Mouse (Mus musculus): ENCODE measurements at regions not wholly inside any gene's neighbourhood (a gene's known extent, or its start where the extent isn't known, plus 50 kb on each side); places are given as distances from the start of the nearest gene placed in this dataset.

- DNase-seq (ENCODE audit: low read depth): no peak
Measured at GRCm38 (mm10) chr2:50635896-50636295, 339.3 kb upstream of the Mmadhc start.

- no peak for DNase-seq (ENCODE audit: low read depth)
Measured at GRCm38 (mm10) chr2:50631786-50632185, 335.2 kb upstream of the Mmadhc start.

GRCm38 (mm10) chr2:50627501-50627900 is 330.9 kb upstream of the Mmadhc start:
- DNase-seq (ENCODE audit: low read depth): no peak

- no peak for DNase-seq (ENCODE audit: low read depth)
Measured at GRCm38 (mm10) chr2:50625233-50625749, 328.7 kb upstream of the Mmadhc start.

- no peak for DNase-seq (ENCODE audit: low read depth)
Measured at GRCm38 (mm10) chr2:50609086-50609485, 312.5 kb upstream of the Mmadhc start.

- DNase-seq (ENCODE audit: low read depth): no peak
Measured at GRCm38 (mm10) chr2:50589195-50589594, 292.6 kb upstream of the Mmadhc start.

GRCm38 (mm10) chr2:50588652-50589051 is 292.1 kb upstream of the Mmadhc start:
- no peak for DNase-seq (ENCODE audit: low read depth)

- DNase-seq (ENCODE audit: low read depth): no peak
Measured at GRCm38 (mm10) chr2:50586321-50587050, 289.9 kb upstream of the Mmadhc start.

GRCm38 (mm10) chr2:50579620-50580019 is 283.0 kb upstream of the Mmadhc start:
- DNase-seq (ENCODE audit: low read depth): no peak

GRCm38 (mm10) chr2:50578278-50579043 is 281.9 kb upstream of the Mmadhc start:
- DNase-seq (ENCODE audit: low read depth): no peak

- DNase-seq (ENCODE audit: low read depth): no peak
Measured at GRCm38 (mm10) chr2:50577736-50578135, 281.1 kb upstream of the Mmadhc start.

- no peak for DNase-seq (ENCODE audit: low read depth)
Measured at GRCm38 (mm10) chr2:50573455-50573854, 276.9 kb upstream of the Mmadhc start.

- DNase-seq (ENCODE audit: low read depth): no peak
Measured at GRCm38 (mm10) chr2:50571021-50571420, 274.4 kb upstream of the Mmadhc start.

GRCm38 (mm10) chr2:50569502-50570285 is 273.1 kb upstream of the Mmadhc start:
- no peak for DNase-seq (ENCODE audit: low read depth)

GRCm38 (mm10) chr2:50568777-50569501 is 272.3 kb upstream of the Mmadhc start:
- no peak for DNase-seq (ENCODE audit: low read depth)

- no peak for DNase-seq (ENCODE audit: low read depth)
Measured at GRCm38 (mm10) chr2:50567542-50567941, 270.9 kb upstream of the Mmadhc start.

GRCm38 (mm10) chr2:50554031-50554430 is 257.4 kb upstream of the Mmadhc start:
- no peak for DNase-seq (ENCODE audit: low read depth)

- no peak for DNase-seq (ENCODE audit: low read depth)
Measured at GRCm38 (mm10) chr2:50552437-50552836, 255.8 kb upstream of the Mmadhc start.

GRCm38 (mm10) chr2:50549871-50550270 is 253.3 kb upstream of the Mmadhc start:
- DNase-seq (ENCODE audit: low read depth): no peak

GRCm38 (mm10) chr2:50539741-50540441 is 243.3 kb upstream of the Mmadhc start:
- peak; percentile 2 for DNase-seq (ENCODE audit: low read depth)

- no peak for DNase-seq (ENCODE audit: low read depth)
Measured at GRCm38 (mm10) chr2:50538068-50538467, 241.5 kb upstream of the Mmadhc start.

Measured in 416B (cell line).